Mouse (Mus musculus) limb, embryonic 10.5 days (tissue): ENCODE measurements at regions not wholly inside any gene's neighbourhood (a gene's known extent, or its start where the extent isn't known, plus 50 kb on each side); places are given as distances from the start of the nearest gene placed in this dataset.

Experiments used
- DNase-seq: peaks from one replicate; pipeline ENCODE4 v3.0.0-alpha.2; 2017; ENCODE audit warnings: low spot score
- H3K27ac ChIP-seq: fragments of 300-500 bp; sonication (generic); 2 replicates; pipeline ENCODE4 v1.5.1; 2016; ENCODE audit warnings: mild to moderate bottlenecking
- H3K27me3 ChIP-seq: fragments of 300-500 bp; sonication (generic); 2 replicates; pipeline ENCODE4 v1.6.1; 2016; ENCODE audit warnings: low read depth, mild to moderate bottlenecking; ENCODE audit not compliant: poor library complexity, severe bottlenecking
- H3K36me3 ChIP-seq: fragments of 300-500 bp; sonication (generic); 2 replicates; pipeline ENCODE4 v1.6.1; 2016; ENCODE audit warnings: mild to moderate bottlenecking, moderate library complexity
- H3K4me1 ChIP-seq: fragments of 300-500 bp; sonication (generic); 2 replicates; pipeline ENCODE4 v1.6.1; 2016
- H3K4me3 ChIP-seq: fragments of 300-500 bp; sonication (generic); 2 replicates; pipeline ENCODE4 v1.5.1; 2016; ENCODE audit warnings: mild to moderate bottlenecking, moderate library complexity
- H3K9me3 ChIP-seq: fragments of 300-500 bp; sonication (generic); replicated peaks from 2 replicates; pipeline ENCODE4 v1.6.1; 2016; ENCODE audit warnings: mild to moderate bottlenecking
- WGBS: fragments of 180-500 bp; shearing (Covaris S2); methylation state at CpG from one replicate; pipeline ENCODE4 v1.1.7; 2016; 5-methylcytosine and 5-hydroxymethylcytosine counted together

- no peak overlapping the region for H3K27ac ChIP-seq
These were observed 62.5 kb downstream of the Cavin4 start for GRCm38 (mm10) chr4:48725660-48726348.

DNA sequence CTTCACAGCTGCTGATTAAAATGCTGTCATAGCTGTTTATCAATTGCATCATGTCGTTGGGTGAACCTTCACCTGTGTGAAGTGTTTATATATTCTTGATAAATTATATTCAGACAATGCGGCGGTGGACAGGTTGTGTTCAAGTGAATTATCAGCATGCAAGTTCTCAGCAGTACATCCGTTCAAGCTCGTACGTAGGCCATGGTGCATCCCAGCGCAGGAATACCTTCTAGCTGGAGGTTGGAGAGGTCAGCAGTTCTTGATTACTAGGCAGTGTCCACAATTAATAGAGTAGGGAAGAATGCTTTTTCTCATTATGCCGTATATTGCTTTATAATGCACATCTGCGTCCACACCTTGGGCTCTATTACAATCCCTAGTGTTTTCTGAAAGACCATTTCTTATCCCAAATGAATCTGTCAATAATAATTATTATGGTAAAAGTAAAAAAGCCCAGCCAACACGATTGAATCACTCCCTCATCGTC is 63.1 kb downstream of the Cavin4 start:
- Histone ChIP-seq H3K27me3 (no peaks in the 10 kb centered on the region), H3K4me1 (0 out of 2 replicates have a peak, but pooled peaks cover 3% of the 10 kb centered on the region), H3K36me3 (no peaks in the 10 kb centered on the region), H3K4me3 (no peak overlapping the region), H3K27ac (no peak overlapping the region), H3K9me3 (no peaks in the 10 kb centered on the region)
- WGBS, result 91% methylated on average over 11 of the region's 11 CpGs
- DNase-seq, result no peak

More at GRCm38 (mm10) chr4:48725660-48726348, 62.5 kb downstream of the Cavin4 start:
- Histone ChIP-seq H3K9me3 (no peaks in the 10 kb centered on the region), H3K27me3 (no peaks in the 10 kb centered on the region), H3K36me3 (no peaks in the 10 kb centered on the region), H3K4me1 (0 out of 2 replicates have a peak, but pooled peaks cover 3% of the 10 kb centered on the region), H3K4me3 (no peak overlapping the region)
- no peak for DNase-seq
- 75% methylated on average over 13 of the region's 13 CpGs for WGBS

DNA sequence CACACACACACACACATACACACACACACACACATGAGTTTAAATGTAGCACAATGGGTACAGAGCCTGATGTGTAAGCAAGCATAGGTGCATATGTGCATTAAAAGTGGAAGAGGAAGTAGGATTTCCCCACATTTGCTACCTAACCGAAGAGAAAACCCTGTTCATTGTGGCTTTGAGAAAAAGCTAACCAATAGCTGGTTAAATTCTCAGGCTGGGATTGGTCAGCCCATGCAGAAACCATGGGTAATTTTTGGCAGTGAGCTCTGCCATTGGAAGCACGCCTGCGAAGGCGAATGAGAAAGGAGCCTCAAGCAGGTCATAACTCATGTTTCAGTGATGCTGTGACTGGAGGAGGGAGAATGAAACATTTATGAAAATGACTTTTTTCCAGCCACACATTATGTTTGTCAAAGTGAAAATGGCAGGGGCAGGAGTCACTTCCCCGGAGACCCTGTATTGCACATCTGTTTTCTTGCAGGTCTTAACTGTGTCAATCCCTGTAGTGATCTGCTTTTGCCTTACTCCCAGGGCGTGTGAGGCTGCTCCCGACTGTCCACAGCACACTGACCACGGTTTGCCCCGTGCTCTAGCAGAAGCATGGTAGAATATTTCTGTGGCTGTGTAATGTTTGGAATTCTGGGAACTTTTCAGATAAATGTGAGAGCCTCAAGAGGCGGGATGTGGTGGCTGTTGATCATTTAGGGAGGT is 71.7 kb downstream of the Cavin4 start:
- 78% methylated on average over 10 of the region's 10 CpGs for WGBS
- no peaks in the 10 kb centered on the region for H3K36me3 ChIP-seq
- H3K27ac ChIP-seq, result no peak overlapping the region
- no peak for DNase-seq
- peaks cover 5% of the 10 kb centered on the region; the same call in 1 of the 2 replicates for H3K4me1 ChIP-seq
- H3K27me3 ChIP-seq, result no peaks in the 10 kb centered on the region
- no peaks in the 10 kb centered on the region for H3K9me3 ChIP-seq
- no peak overlapping the region for H3K4me3 ChIP-seq

- Histone ChIP-seq H3K27me3 (no peaks in the 10 kb centered on the region), H3K9me3 (no peaks in the 10 kb centered on the region), H3K4me3 (no peak overlapping the region), H3K27ac (no peak overlapping the region), H3K36me3 (no peaks in the 10 kb centered on the region), H3K4me1 (no peaks in the 10 kb centered on the region)
- no peak for DNase-seq
- WGBS, result 77% methylated on average over 3 of the region's 3 CpGs
These were observed 82.9 kb downstream of the Cavin4 start for GRCm38 (mm10) chr4:48746237-48746636.

GRCm38 (mm10) chr4:48749566-48749965 is 86.3 kb downstream of the Cavin4 start:
- Histone ChIP-seq H3K27ac (no peak overlapping the region), H3K36me3 (no peaks in the 10 kb centered on the region), H3K4me3 (no peak overlapping the region), H3K27me3 (no peaks in the 10 kb centered on the region), H3K9me3 (no peaks in the 10 kb centered on the region), H3K4me1 (no peaks in the 10 kb centered on the region)
- no peak for DNase-seq
- 94% methylated on average over 7 of the region's 7 CpGs for WGBS

DNA sequence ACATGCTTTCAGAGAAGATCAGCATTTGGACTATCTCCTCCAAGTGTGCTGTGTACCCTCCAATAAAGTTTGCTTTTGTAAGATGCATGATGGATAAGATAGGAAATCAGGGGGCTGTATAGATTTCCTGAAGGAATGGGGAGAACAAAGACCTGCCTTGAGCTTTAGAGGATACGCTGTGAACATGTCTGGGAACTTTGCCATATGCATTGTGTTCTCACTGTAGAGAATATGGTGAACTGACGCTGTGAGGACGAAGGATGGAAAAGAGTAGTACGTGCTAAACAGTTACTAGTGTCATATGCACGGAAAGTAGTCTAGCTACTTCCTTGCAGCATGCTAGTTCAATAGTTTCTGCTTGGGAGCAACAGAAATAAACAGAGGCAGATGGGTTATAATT is 86.8 kb downstream of the Cavin4 start:
- Histone ChIP-seq H3K4me1 (no peaks in the 10 kb centered on the region), H3K4me3 (no peak overlapping the region), H3K36me3 (no peaks in the 10 kb centered on the region), H3K27ac (no peak overlapping the region), H3K9me3 (no peaks in the 10 kb centered on the region), H3K27me3 (no peaks in the 10 kb centered on the region)
- 93% methylated on average over 5 of the region's 5 CpGs for WGBS
- DNase-seq, result no peak

- no peak overlapping the region for H3K27ac ChIP-seq
- no peaks in the 10 kb centered on the region for H3K9me3 ChIP-seq
- no peaks in the 10 kb centered on the region for H3K27me3 ChIP-seq
- no peak overlapping the region for H3K4me3 ChIP-seq
- DNase-seq, result no peak
- H3K36me3 ChIP-seq, result no peaks in the 10 kb centered on the region
- 87% methylated on average over 13 of the region's 13 CpGs for WGBS
- no peaks in the 10 kb centered on the region for H3K4me1 ChIP-seq
These were observed 91.3 kb downstream of the Cavin4 start for GRCm38 (mm10) chr4:48754466-48755171.

GRCm38 (mm10) chr4:48760625-48761024 is 97.3 kb downstream of the Cavin4 start:
- H3K36me3 ChIP-seq, result no peaks in the 10 kb centered on the region
- no peak for DNase-seq
- H3K4me3 ChIP-seq, result no peak overlapping the region
- WGBS, result 85% methylated on average over 8 of the region's 8 CpGs
- no peaks in the 10 kb centered on the region for H3K9me3 ChIP-seq
- H3K4me1 ChIP-seq, result no peaks in the 10 kb centered on the region
- H3K27ac ChIP-seq, result no peak overlapping the region
- H3K27me3 ChIP-seq, result no peaks in the 10 kb centered on the region

- Histone ChIP-seq H3K4me3 (no peak overlapping the region), H3K9me3 (no peaks in the 10 kb centered on the region), H3K4me1 (peaks cover 23% of the 10 kb centered on the region), H3K27me3 (no peaks in the 10 kb centered on the region), H3K36me3 (no peaks in the 10 kb centered on the region), H3K27ac (no peak overlapping the region)
- WGBS, result 98% methylated on average over 1 of the region's 1 CpGs
- no peak for DNase-seq
These were observed 103.1 kb downstream of the Cavin4 start for GRCm38 (mm10) chr4:48766458-48766857.

- 64% methylated on average over 3 of the region's 3 CpGs for WGBS
- DNase-seq, result no peak
- peak overlapping the region; percentile 78 for H3K27ac ChIP-seq
These were observed 107.2 kb downstream of the Cavin4 start for GRCm38 (mm10) chr4:48770403-48770953.

DNA sequence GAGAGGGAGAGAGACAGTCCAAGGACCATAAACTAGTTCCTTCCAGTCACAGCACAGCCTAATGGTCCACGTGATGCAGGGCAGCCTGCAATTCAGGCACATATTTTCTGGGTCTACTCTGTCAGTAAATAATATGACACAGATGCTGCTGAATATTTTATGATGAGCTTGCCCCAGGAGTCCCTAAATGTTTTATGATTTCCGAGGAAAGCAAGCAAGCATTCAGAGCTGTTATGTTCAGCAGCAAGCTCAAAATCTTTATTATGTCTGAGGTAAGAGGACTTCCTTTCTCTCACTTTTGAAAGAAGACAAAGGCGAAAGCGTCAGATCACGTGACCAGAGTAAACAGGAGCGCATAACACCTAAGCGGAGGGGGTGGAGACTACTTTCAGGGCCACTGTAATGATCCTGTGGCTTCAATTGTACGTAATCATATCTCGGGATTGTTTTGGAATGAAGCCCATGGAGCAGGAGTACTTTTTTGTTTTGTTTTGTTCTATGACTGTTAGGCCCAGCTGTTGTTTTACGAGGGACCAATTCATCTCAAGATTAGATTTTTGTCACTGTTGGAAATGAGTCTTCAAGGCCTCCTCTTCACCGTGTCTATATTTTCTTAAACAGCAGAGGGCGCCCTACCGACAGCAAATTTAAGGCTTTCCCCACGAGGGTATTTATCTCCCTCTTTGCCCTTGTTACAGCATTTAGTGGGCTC is 107.8 kb downstream of the Cavin4 start:
- peak; percentile 48 for DNase-seq
- no peaks in the 10 kb centered on the region for H3K36me3 ChIP-seq
- H3K27ac ChIP-seq, result peak overlapping the region; percentile 78
- H3K4me3 ChIP-seq, result peak overlapping the region; percentile 21; the same call in 1 of the 2 replicates
- H3K4me1 ChIP-seq, result peaks cover 23% of the 10 kb centered on the region
- whole genome bisulfite sequencing, result 35% methylated on average over 14 of the region's 14 CpGs
- no peaks in the 10 kb centered on the region for H3K9me3 ChIP-seq
- H3K27me3 ChIP-seq, result peaks cover 10% of the 10 kb centered on the region; the same call in 1 of the 2 replicates

More at GRCm38 (mm10) chr4:48770403-48770953, 107.2 kb downstream of the Cavin4 start:
- H3K4me3 ChIP-seq, result 0 out of 2 replicates have a peak overlapping the region, but pooled peaks have one; percentile 21
- H3K9me3 ChIP-seq, result no peaks in the 10 kb centered on the region
- H3K36me3 ChIP-seq, result no peaks in the 10 kb centered on the region
- peaks cover 23% of the 10 kb centered on the region for H3K4me1 ChIP-seq
- H3K27me3 ChIP-seq, result peaks cover 10% of the 10 kb centered on the region; the same call in 1 of the 2 replicates

DNA sequence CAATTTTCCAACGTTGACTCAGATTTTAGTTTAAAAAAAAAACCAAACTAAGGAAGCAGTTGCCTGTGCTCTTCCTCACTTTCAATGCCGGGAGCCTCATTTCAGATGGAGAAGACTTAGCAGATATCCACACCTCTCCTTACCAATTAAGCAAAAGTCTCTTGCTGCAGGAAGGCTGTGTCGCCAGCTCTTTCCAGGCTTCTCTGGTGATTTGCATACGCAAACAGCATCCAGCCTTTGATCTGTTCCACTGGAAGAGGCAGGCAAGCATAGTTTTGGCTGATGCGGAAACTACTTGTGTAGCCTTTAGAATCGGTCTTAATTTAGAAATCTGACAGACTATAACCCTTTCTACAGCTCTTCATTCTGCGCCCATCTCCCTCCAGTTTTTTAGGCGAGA is 108.5 kb downstream of the Cavin4 start:
- DNase-seq, result no peak
- Histone ChIP-seq H3K27me3 (peaks cover 10% of the 10 kb centered on the region; the same call in 1 of the 2 replicates), H3K4me3 (no peak overlapping the region), H3K9me3 (no peaks in the 10 kb centered on the region), H3K4me1 (peaks cover 23% of the 10 kb centered on the region), H3K36me3 (no peaks in the 10 kb centered on the region), H3K27ac (no peak overlapping the region; the same call in 1 of the 2 replicates)
- WGBS, result 69% methylated on average over 8 of the region's 8 CpGs
